Mouse (Mus musculus) limb, embryonic 14.5 days (tissue): ENCODE measurements around the gene Dnajc25. TPM values are rescaled to one million over a fixed set of nuclear protein-coding genes. Genes with fewer than 3 reads are reported as not detected.
A peak's percentile ranks its signal among the peaks of the same experiment; 100 is the strongest.

ENCODE experiments used
- ATAC-seq: fragments of 200-750 bp; cut with Nextera tagmentation; 2 replicates; pipeline ENCODE4 v1.8.0; 2017; ENCODE audit warnings: low read depth, moderate number of reproducible peaks, moderate TSS enrichment; ENCODE audit not compliant: low FRiP score
- DNase-seq: peaks from one replicate; pipeline ENCODE4 v3.0.0-alpha.2; 2015; ENCODE audit warnings: low spot score
- H3K27ac ChIP-seq: fragments of 300-500 bp; sonication (generic); replicated peaks from 2 replicates; pipeline ENCODE4 v1.5.1; 2014; ENCODE audit warnings: low read depth, mild to moderate bottlenecking, low read length, moderate library complexity, mixed read lengths
- H3K27me3 ChIP-seq: fragments of 300-500 bp; sonication (generic); 2 replicates; pipeline ENCODE4 v1.6.1; 2014; ENCODE audit warnings: low read length, mixed read lengths; ENCODE audit not compliant: control insufficient read depth, insufficient read depth
- H3K36me3 ChIP-seq: fragments of 300-500 bp; sonication (generic); 2 replicates; pipeline ENCODE4 v1.6.1; 2014; ENCODE audit warnings: mild to moderate bottlenecking, low read length, moderate library complexity, mixed read lengths; ENCODE audit not compliant: control insufficient read depth, insufficient read depth
- H3K4me1 ChIP-seq: fragments of 300-500 bp; sonication (generic); 2 replicates; pipeline ENCODE4 v1.6.1; 2014; ENCODE audit warnings: antibody characterized with exemption, low read length, mixed read lengths; ENCODE audit not compliant: control insufficient read depth, insufficient read depth
- H3K4me2 ChIP-seq: fragments of 300-500 bp; sonication (generic); replicated peaks from 2 replicates; pipeline ENCODE4 v1.6.1; 2014; ENCODE audit warnings: low read depth, mild to moderate bottlenecking, low read length, moderate library complexity; ENCODE audit not compliant: severe bottlenecking
- H3K4me3 ChIP-seq: fragments of 300-500 bp; sonication (generic); replicated peaks from 2 replicates; pipeline ENCODE4 v1.5.1; 2014; ENCODE audit warnings: low read length
- H3K9ac ChIP-seq: fragments of 300-500 bp; sonication (generic); 2 replicates; pipeline ENCODE4 v1.6.1; 2014; ENCODE audit warnings: mild to moderate bottlenecking, low read depth, low read length, moderate library complexity; ENCODE audit not compliant: severe bottlenecking
- H3K9me3 ChIP-seq: fragments of 300-500 bp; sonication (generic); 2 replicates; pipeline ENCODE4 v1.6.1; 2016; ENCODE audit warnings: low read length; ENCODE audit not compliant: control insufficient read depth
- POLR2A ChIP-seq: fragments of 200-500 bp; IDR thresholded peaks from 2 replicates; pipeline ENCODE4 v1.8.0; 2012; ENCODE audit warnings: inconsistent platforms, mild to moderate bottlenecking, moderate library complexity, borderline replicate concordance; ENCODE audit not compliant: insufficient read depth, insufficient read length; ENCODE audit errors: extremely low read depth
- WGBS: fragments of 180-500 bp; shearing (Covaris S2); extraction: QIAGEN DNeasy Blood & Tissue Kit; methylation state at CpG from one replicate; pipeline ENCODE4 v1.1.7; 2014; 5-methylcytosine and 5-hydroxymethylcytosine counted together
- polyA plus RNA-seq, 2 experiments: library from polyadenylated mRNA; depleted of rRNA in 1 of 2; stranded (reverse) in 1 of 2; unstranded in 1 of 2; fragments of >200 nt; fragmentation: Nextera tagmentation in 1 of 2; extraction: Ambion mirVana in 1 of 2; gene quantifications; 2 replicates each; pipeline versions ENCODE4 v1.2.1 to v1.2.3; 2012 to 2014

The Dnajc25 gene
- polyA plus RNA-seq, 2 experiments = 10.7 to 20.8 TPM

GRCm38 (mm10) chr4:59015181-59015580 is 20.3 kb downstream of the Dnajc25 start:
- no peak overlapping the region for H3K9ac ChIP-seq
- H3K4me3 ChIP-seq = no peak overlapping the region
- ATAC-seq = no peak
- no peak for DNase-seq
- no peak overlapping the region for H3K27ac ChIP-seq
- TF ChIP-seq POLR2A = no peak
- H3K27me3 ChIP-seq = no peaks in the 10 kb centered on the region
- peaks cover 31% of the 10 kb centered on the region for H3K36me3 ChIP-seq
- no peaks in the 10 kb centered on the region for H3K9me3 ChIP-seq
- H3K4me2 ChIP-seq = no peak overlapping the region
- WGBS = 80% methylated on average over 3 of the region's 3 CpGs
- no peaks in the 10 kb centered on the region for H3K4me1 ChIP-seq

GRCm38 (mm10) chr4:59016922-59017321 is 22.1 kb downstream of the Dnajc25 start:
- Histone ChIP-seq H3K27me3 (no peaks in the 10 kb centered on the region), H3K9ac (no peak overlapping the region), H3K4me2 (no peak overlapping the region), H3K4me3 (no peak overlapping the region), H3K36me3 (peaks cover 37% of the 10 kb centered on the region), H3K9me3 (no peaks in the 10 kb centered on the region), H3K27ac (no peak overlapping the region), H3K4me1 (no peaks in the 10 kb centered on the region)
- ATAC-seq (no peak), DNase-seq (no peak)
- 91% methylated on average over 2 of the region's 2 CpGs for WGBS
- no peak for TF ChIP-seq POLR2A

- DNase-seq = no peak
- Histone ChIP-seq H3K27ac (no peak overlapping the region), H3K4me2 (peak overlapping the region; percentile 57), H3K4me3 (peak overlapping the region; percentile 63), H3K9ac (no peak overlapping the region), H3K9me3 (no peaks in the 10 kb centered on the region), H3K27me3 (no peaks in the 10 kb centered on the region), H3K4me1 (peaks cover 7% of the 10 kb centered on the region; the same call in 1 of the 2 replicates), H3K36me3 (peaks cover 12% of the 10 kb centered on the region; the same call in 1 of the 2 replicates)
- no peak; the same call in 1 of the 2 replicates for ATAC-seq
- TF ChIP-seq POLR2A = no peak
- WGBS = 74% methylated on average over 10 of the region's 10 CpGs
Observed at GRCm38 (mm10) chr4:59034325-59034917, 39.6 kb downstream of the Dnajc25 start.

GRCm38 (mm10) chr4:59034918-59035785 is 40.3 kb downstream of the Dnajc25 start, which contains the start of gene Gng10:
TSS of gene Gng10 (plus strand) at chr4:59035088.
- Histone ChIP-seq H3K9me3 (no peaks in the 10 kb centered on the region), H3K36me3 (peaks cover 19% of the 10 kb centered on the region), H3K4me2 (peak within 1 kb of the TSS; percentile 57), H3K9ac (peak within 1 kb of the TSS; percentile 76), H3K4me3 (peak within 1 kb of the TSS; percentile 63), H3K27ac (peak within 1 kb of the TSS; percentile 75), H3K27me3 (no peaks in the 10 kb centered on the region), H3K4me1 (peaks cover 7% of the 10 kb centered on the region; the same call in 1 of the 2 replicates)
- WGBS = 12% methylated on average over 54 of the region's 76 CpGs
- TF ChIP-seq POLR2A = 0 out of 2 replicates have a peak, but pooled peaks have one; percentile 41
- ATAC-seq = peak; percentile 92
- peak; percentile 31 for DNase-seq

- ATAC-seq (no peak), DNase-seq (no peak)
- H3K36me3 ChIP-seq = peaks cover 25% of the 10 kb centered on the region
- no peaks in the 10 kb centered on the region for H3K9me3 ChIP-seq
- 59% methylated on average over 18 of the region's 18 CpGs for WGBS
- H3K9ac ChIP-seq = peak overlapping the region; percentile 76
- peak overlapping the region; percentile 63 for H3K4me3 ChIP-seq
- H3K4me2 ChIP-seq = peak overlapping the region; percentile 57
- peaks cover 7% of the 10 kb centered on the region; the same call in 1 of the 2 replicates for H3K4me1 ChIP-seq
- no peaks in the 10 kb centered on the region for H3K27me3 ChIP-seq
- 0 out of 2 replicates have a peak overlapping the region, but pooled peaks have one; percentile 75 for H3K27ac ChIP-seq
- no peak for TF ChIP-seq POLR2A
Observed at GRCm38 (mm10) chr4:59035786-59036350, 41.0 kb downstream of the Dnajc25 start.
